Mouse (Mus musculus): Measurements from ENCODE around the gene Carmil1. TPM values are rescaled to one million over a fixed set of nuclear protein-coding genes. Genes with fewer than 3 reads are reported as not detected.

Carmil1 gene
- polyA plus RNA-seq, 1 experiment from 2014 or later = 16.6 TPM

- H3K27ac ChIP-seq (ENCODE audit: low read depth, low read length) = no peak overlapping the region
- no peaks in the 10 kb centered on the region for H3K4me1 ChIP-seq (ENCODE audit: control insufficient read depth, insufficient read depth, low read length)
- no peaks in the 10 kb centered on the region for H3K27me3 ChIP-seq (ENCODE audit: control insufficient read depth, insufficient read depth, low read length)
- no peak for DNase-seq (ENCODE audit: low spot score, missing footprints)
- H3K9ac ChIP-seq (ENCODE audit: low read length) = no peak overlapping the region
- H3K9me3 ChIP-seq (ENCODE audit: control insufficient read depth, low read length) = no peaks in the 10 kb centered on the region
- H3K36me3 ChIP-seq (ENCODE audit: control insufficient read depth, insufficient read depth, low read length) = no peaks in the 10 kb centered on the region
- 92% methylated on average over 5 of the region's 5 CpGs for WGBS
- H3K4me3 ChIP-seq (ENCODE audit: low read depth, low read length) = no peak overlapping the region
- no peak for ATAC-seq (ENCODE audit: low FRiP score)
- H3K4me2 ChIP-seq = no peak overlapping the region
Measured at GRCm38 (mm10) chr13:24264760-24265159, 15.8 kb downstream of the Carmil1 start.

GRCm38 (mm10) chr13:24263560-24263959, 17.0 kb downstream of the Carmil1 start:
- H3K27ac ChIP-seq (ENCODE audit: low read depth, low read length) = no peak overlapping the region
- no peaks in the 10 kb centered on the region for H3K4me1 ChIP-seq (ENCODE audit: control insufficient read depth, insufficient read depth, low read length)
- no peak overlapping the region for H3K4me3 ChIP-seq (ENCODE audit: low read depth, low read length)
- WGBS = 92% methylated on average over 4 of the region's 4 CpGs
- H3K4me2 ChIP-seq = no peak overlapping the region
- no peak for DNase-seq (ENCODE audit: low spot score, missing footprints)
- ATAC-seq (ENCODE audit: low FRiP score) = no peak
- no peaks in the 10 kb centered on the region for H3K9me3 ChIP-seq (ENCODE audit: control insufficient read depth, low read length)
- no peaks in the 10 kb centered on the region for H3K27me3 ChIP-seq (ENCODE audit: control insufficient read depth, insufficient read depth, low read length)
- no peak overlapping the region for H3K9ac ChIP-seq (ENCODE audit: low read length)
- H3K36me3 ChIP-seq (ENCODE audit: control insufficient read depth, insufficient read depth, low read length) = no peaks in the 10 kb centered on the region

GRCm38 (mm10) chr13:24260751-24261591, 19.6 kb downstream of the Carmil1 start:
- ATAC-seq (ENCODE audit: low FRiP score) (no peak), DNase-seq (ENCODE audit: low spot score, missing footprints) (no peak)
- H3K4me3 ChIP-seq (ENCODE audit: low read depth, low read length) = no peak overlapping the region
- H3K9ac ChIP-seq (ENCODE audit: low read length) = no peak overlapping the region
- H3K27me3 ChIP-seq (ENCODE audit: control insufficient read depth, insufficient read depth, low read length) = no peaks in the 10 kb centered on the region
- H3K27ac ChIP-seq (ENCODE audit: low read depth, low read length) = no peak overlapping the region
- H3K9me3 ChIP-seq (ENCODE audit: control insufficient read depth, low read length) = no peaks in the 10 kb centered on the region
- H3K4me2 ChIP-seq = no peak overlapping the region
- H3K36me3 ChIP-seq (ENCODE audit: control insufficient read depth, insufficient read depth, low read length) = no peaks in the 10 kb centered on the region
- WGBS = 78% methylated on average over 10 of the region's 10 CpGs
- no peaks in the 10 kb centered on the region for H3K4me1 ChIP-seq (ENCODE audit: control insufficient read depth, insufficient read depth, low read length)

GRCm38 (mm10) chr13:24257809-24258208, 22.8 kb downstream of the Carmil1 start:
- DNase-seq (ENCODE audit: low spot score, missing footprints) (no peak), ATAC-seq (ENCODE audit: low FRiP score) (no peak)
- H3K27ac ChIP-seq (ENCODE audit: low read depth, low read length) = no peak overlapping the region
- 90% methylated on average over 6 of the region's 6 CpGs for WGBS
- H3K4me3 ChIP-seq (ENCODE audit: low read depth, low read length) = no peak overlapping the region
- no peaks in the 10 kb centered on the region for H3K9me3 ChIP-seq (ENCODE audit: control insufficient read depth, low read length)
- H3K4me2 ChIP-seq = no peak overlapping the region
- H3K36me3 ChIP-seq (ENCODE audit: control insufficient read depth, insufficient read depth, low read length) = no peaks in the 10 kb centered on the region
- H3K9ac ChIP-seq (ENCODE audit: low read length) = no peak overlapping the region
- H3K27me3 ChIP-seq (ENCODE audit: control insufficient read depth, insufficient read depth, low read length) = no peaks in the 10 kb centered on the region
- H3K4me1 ChIP-seq (ENCODE audit: control insufficient read depth, insufficient read depth, low read length) = no peaks in the 10 kb centered on the region

GRCm38 (mm10) chr13:24253989-24254388, 26.6 kb downstream of the Carmil1 start:
- 21% methylated on average over 2 of the region's 2 CpGs for WGBS
- no peaks in the 10 kb centered on the region for H3K4me1 ChIP-seq (ENCODE audit: control insufficient read depth, insufficient read depth, low read length)
- H3K4me2 ChIP-seq = no peak overlapping the region
- H3K4me3 ChIP-seq (ENCODE audit: low read depth, low read length) = no peak overlapping the region
- ATAC-seq (ENCODE audit: low FRiP score) (no peak), DNase-seq (ENCODE audit: low spot score, missing footprints) (peak; percentile 90)
- no peak overlapping the region for H3K9ac ChIP-seq (ENCODE audit: low read length)
- H3K9me3 ChIP-seq (ENCODE audit: control insufficient read depth, low read length) = no peaks in the 10 kb centered on the region
- no peak overlapping the region for H3K27ac ChIP-seq (ENCODE audit: low read depth, low read length)
- no peaks in the 10 kb centered on the region for H3K27me3 ChIP-seq (ENCODE audit: control insufficient read depth, insufficient read depth, low read length)
- no peaks in the 10 kb centered on the region for H3K36me3 ChIP-seq (ENCODE audit: control insufficient read depth, insufficient read depth, low read length)

GRCm38 (mm10) chr13:24253551-24253950, 27.0 kb downstream of the Carmil1 start:
- H3K9ac ChIP-seq (ENCODE audit: low read length) = no peak overlapping the region
- H3K4me2 ChIP-seq = no peak overlapping the region
- no peaks in the 10 kb centered on the region for H3K9me3 ChIP-seq (ENCODE audit: control insufficient read depth, low read length)
- no peak overlapping the region for H3K27ac ChIP-seq (ENCODE audit: low read depth, low read length)
- no peak for ATAC-seq (ENCODE audit: low FRiP score)
- no peaks in the 10 kb centered on the region for H3K36me3 ChIP-seq (ENCODE audit: control insufficient read depth, insufficient read depth, low read length)
- 89% methylated on average over 3 of the region's 3 CpGs for WGBS
- no peaks in the 10 kb centered on the region for H3K27me3 ChIP-seq (ENCODE audit: control insufficient read depth, insufficient read depth, low read length)
- DNase-seq (ENCODE audit: low spot score, missing footprints) = no peak
- H3K4me1 ChIP-seq (ENCODE audit: control insufficient read depth, insufficient read depth, low read length) = no peaks in the 10 kb centered on the region
- H3K4me3 ChIP-seq (ENCODE audit: low read depth, low read length) = no peak overlapping the region

GRCm38 (mm10) chr13:24251236-24251635, 29.4 kb downstream of the Carmil1 start:
- no peak overlapping the region for H3K4me3 ChIP-seq (ENCODE audit: low read depth, low read length)
- H3K27me3 ChIP-seq (ENCODE audit: control insufficient read depth, insufficient read depth, low read length) = no peaks in the 10 kb centered on the region
- no peaks in the 10 kb centered on the region for H3K4me1 ChIP-seq (ENCODE audit: control insufficient read depth, insufficient read depth, low read length)
- no peaks in the 10 kb centered on the region for H3K9me3 ChIP-seq (ENCODE audit: control insufficient read depth, low read length)
- DNase-seq (ENCODE audit: low spot score, missing footprints) (no peak), ATAC-seq (ENCODE audit: low FRiP score) (no peak)
- no peaks in the 10 kb centered on the region for H3K36me3 ChIP-seq (ENCODE audit: control insufficient read depth, insufficient read depth, low read length)
- no peak overlapping the region for H3K27ac ChIP-seq (ENCODE audit: low read depth, low read length)
- H3K4me2 ChIP-seq = no peak overlapping the region
- WGBS = 94% methylated on average over 7 of the region's 7 CpGs
- H3K9ac ChIP-seq (ENCODE audit: low read length) = no peak overlapping the region

GRCm38 (mm10) chr13:24247928-24248327, 32.7 kb downstream of the Carmil1 start:
- H3K36me3 ChIP-seq (ENCODE audit: control insufficient read depth, insufficient read depth, low read length) = no peaks in the 10 kb centered on the region
- H3K4me1 ChIP-seq (ENCODE audit: control insufficient read depth, insufficient read depth, low read length) = no peaks in the 10 kb centered on the region
- ATAC-seq (ENCODE audit: low FRiP score) = no peak
- no peak overlapping the region for H3K27ac ChIP-seq (ENCODE audit: low read depth, low read length)
- no peak for DNase-seq (ENCODE audit: low spot score, missing footprints)
- H3K9ac ChIP-seq (ENCODE audit: low read length) = no peak overlapping the region
- no peaks in the 10 kb centered on the region for H3K9me3 ChIP-seq (ENCODE audit: control insufficient read depth, low read length)
- H3K4me3 ChIP-seq (ENCODE audit: low read depth, low read length) = no peak overlapping the region
- 83% methylated on average over 5 of the region's 5 CpGs for WGBS
- H3K4me2 ChIP-seq = no peak overlapping the region
- H3K27me3 ChIP-seq (ENCODE audit: control insufficient read depth, insufficient read depth, low read length) = no peaks in the 10 kb centered on the region

GRCm38 (mm10) chr13:24247441-24247840, 33.2 kb downstream of the Carmil1 start:
- Histone ChIP-seq H3K4me3 (ENCODE audit: low read depth, low read length) (no peak overlapping the region), H3K27me3 (ENCODE audit: control insufficient read depth, insufficient read depth, low read length) (no peaks in the 10 kb centered on the region), H3K36me3 (ENCODE audit: control insufficient read depth, insufficient read depth, low read length) (no peaks in the 10 kb centered on the region), H3K4me2 (no peak overlapping the region), H3K27ac (ENCODE audit: low read depth, low read length) (no peak overlapping the region), H3K4me1 (ENCODE audit: control insufficient read depth, insufficient read depth, low read length) (no peaks in the 10 kb centered on the region), H3K9ac (ENCODE audit: low read length) (no peak overlapping the region), H3K9me3 (ENCODE audit: control insufficient read depth, low read length) (no peaks in the 10 kb centered on the region)
- no peak for DNase-seq (ENCODE audit: low spot score, missing footprints)
- no peak for ATAC-seq (ENCODE audit: low FRiP score)
- 77% methylated on average over 3 of the region's 3 CpGs for WGBS

Measured in midbrain, embryonic 11.5 days (tissue).